7 mouse cellular contexts compared by ENCODE assay signal in the genomic region with DNA sequence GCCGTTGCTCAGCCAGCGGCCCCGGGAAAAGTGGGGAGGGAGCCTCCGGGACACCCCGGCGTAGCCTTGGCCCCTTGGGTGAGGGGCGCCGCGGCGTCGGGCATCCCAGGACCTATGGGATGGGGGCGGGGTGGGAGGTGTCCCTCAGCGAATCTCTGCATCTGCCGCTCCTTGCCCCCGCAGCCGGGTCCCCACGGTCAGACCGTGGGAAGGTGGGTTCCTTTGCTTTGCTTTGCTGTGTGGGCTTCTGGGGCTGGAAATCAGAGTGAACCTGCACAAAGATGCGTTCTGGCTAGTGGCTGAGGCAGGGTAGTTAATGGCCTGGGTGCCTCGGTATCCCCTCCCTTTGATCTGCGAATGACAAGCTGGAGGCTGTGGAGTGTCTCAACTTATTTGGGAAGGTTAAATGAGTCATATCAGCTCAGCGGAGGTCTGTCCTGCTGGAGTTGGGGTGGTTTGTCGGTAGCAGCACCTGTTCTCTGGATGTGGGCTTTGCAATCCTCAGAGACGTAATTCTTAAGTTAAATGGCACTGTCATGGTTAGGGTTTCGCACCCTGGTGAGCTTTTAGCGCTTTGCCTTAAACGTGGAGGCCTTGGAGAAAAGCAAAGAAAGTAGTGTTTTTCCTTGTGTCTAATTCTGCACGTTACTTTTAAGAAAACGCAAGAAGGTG. TPM values are rescaled to one million over a fixed set of nuclear protein-coding genes. Genes with fewer than 3 reads are reported as not detected.
DNase-seq lines count a peak whose midpoint lies in the region; ATAC-seq and TF ChIP-seq lines count a peak whose summit lies in the region.

No protein-coding gene starts in this region.

- peak overlapping the region; percentile 89 for H3K9ac ChIP-seq in lung, embryonic 15.5 days
- peak overlapping the region; percentile 76 for H3K9ac ChIP-seq in embryonic facial prominence, embryonic 15.5 days
- H3K9ac ChIP-seq in hindbrain, postnatal 0 days (replicated peaks; ENCODE audit: low read length) = peak overlapping the region; percentile 94
- peak overlapping the region; percentile 75 for H3K9ac ChIP-seq in liver, embryonic 16.5 days (ENCODE audit: low read depth, low read length)

- H3K4me1 ChIP-seq in lung, embryonic 15.5 days = 0 out of 2 replicates have a peak, but pooled peaks cover 3% of the 10 kb centered on the region
- peaks cover 10% of the 10 kb centered on the region for H3K4me1 ChIP-seq in embryonic facial prominence, embryonic 15.5 days
- H3K4me1 ChIP-seq in hindbrain, postnatal 0 days (ENCODE audit: insufficient read depth, low read length) = no peaks in the 10 kb centered on the region
- H3K4me1 ChIP-seq in liver, embryonic 16.5 days (ENCODE audit: control insufficient read depth, low read depth, low read length) = peaks cover 9% of the 10 kb centered on the region

- H3K4me3 ChIP-seq in lung, embryonic 15.5 days = peak overlapping the region; percentile 93
- H3K4me3 ChIP-seq in embryonic facial prominence, embryonic 15.5 days (replicated peaks) = peak overlapping the region; percentile 89
- peak overlapping the region; percentile 94 for H3K4me3 ChIP-seq in hindbrain, postnatal 0 days (ENCODE audit: low read length)
- peak overlapping the region; percentile 92 for H3K4me3 ChIP-seq in liver, embryonic 16.5 days (ENCODE audit: low read depth, low read length)

- H3K9me3 ChIP-seq in lung, embryonic 15.5 days = no peaks in the 10 kb centered on the region
- H3K9me3 ChIP-seq in embryonic facial prominence, embryonic 15.5 days (replicated peaks) = no peaks in the 10 kb centered on the region
- no peaks in the 10 kb centered on the region for H3K9me3 ChIP-seq in hindbrain, postnatal 0 days (ENCODE audit: low read length)
- no peaks in the 10 kb centered on the region for H3K9me3 ChIP-seq in liver, embryonic 16.5 days (replicated peaks; ENCODE audit: control insufficient read depth, low read length)

- no peaks in the 10 kb centered on the region for H3K27me3 ChIP-seq in lung, embryonic 15.5 days
- no peaks in the 10 kb centered on the region for H3K27me3 ChIP-seq in embryonic facial prominence, embryonic 15.5 days
- H3K27me3 ChIP-seq in hindbrain, postnatal 0 days (ENCODE audit: insufficient read depth, low read length) = no peaks in the 10 kb centered on the region
- H3K27me3 ChIP-seq in liver, embryonic 16.5 days (ENCODE audit: control insufficient read depth, insufficient read depth, low read depth, low read length) = no peaks in the 10 kb centered on the region
- H3K27me3 ChIP-seq in splenic B cell, adult 2 months (ENCODE audit: control insufficient read depth, insufficient read depth, low read length, poor library complexity, severe bottlenecking) = no peaks in the 10 kb centered on the region

- WGBS in lung, embryonic 15.5 days = 1% methylated on average over 29 of the region's 29 CpGs
- 1% methylated on average over 29 of the region's 29 CpGs for WGBS in embryonic facial prominence, embryonic 15.5 days
- WGBS in hindbrain, postnatal 0 days = 2% methylated on average over 24 of the region's 29 CpGs
- under 1% methylated on average over 29 of the region's 29 CpGs for WGBS in liver, embryonic 16.5 days (ENCODE audit: insufficient replicate concordance)

- TF ChIP-seq CTCF in hindbrain, postnatal 0 days (IDR thresholded peaks at IDR 0.05; ENCODE audit: low read depth) = no peak

- peak overlapping the region; percentile 95 for H3K27ac ChIP-seq in lung, embryonic 15.5 days
- peak overlapping the region; percentile 94 for H3K27ac ChIP-seq in embryonic facial prominence, embryonic 15.5 days (replicated peaks)
- peak overlapping the region; percentile 97 for H3K27ac ChIP-seq in hindbrain, postnatal 0 days
- H3K27ac ChIP-seq in liver, embryonic 16.5 days (ENCODE audit: low read length) = peak overlapping the region; percentile 72

- H3K4me2 ChIP-seq in lung, embryonic 15.5 days = peak overlapping the region; percentile 96
- peak overlapping the region; percentile 93 for H3K4me2 ChIP-seq in embryonic facial prominence, embryonic 15.5 days (replicated peaks)
- peak overlapping the region; percentile 86 for H3K4me2 ChIP-seq in hindbrain, postnatal 0 days (ENCODE audit: low read depth, low read length)
- H3K4me2 ChIP-seq in liver, embryonic 16.5 days (ENCODE audit: low read depth, low read length) = peak overlapping the region; percentile 98

- ATAC-seq in lung, embryonic 15.5 days (ENCODE audit: borderline replicate concordance, extremely low read depth, low FRiP score, low TSS enrichment) = no peak
- no peak for ATAC-seq in embryonic facial prominence, embryonic 15.5 days (ENCODE audit: insufficient number of reproducible peaks, low FRiP score, low TSS enrichment, low read depth)
- ATAC-seq in hindbrain, postnatal 0 days = no peak; the same call in 1 of the 2 replicates
- ATAC-seq in liver, embryonic 16.5 days (ENCODE audit: low read depth) = no peak

- no peak for DNase-seq in lung, postnatal 4 days
- DNase-seq in R1 (ENCODE audit: low read depth, low spot score) = peak; percentile 71
- peak; percentile 3 for DNase-seq in hindbrain, postnatal 0 days (ENCODE audit: low spot score)
- peak; percentile 29 for DNase-seq in splenic B cell, adult 2 months (ENCODE audit: low read depth, low spot score)

- H3K36me3 ChIP-seq in lung, embryonic 15.5 days = no peaks in the 10 kb centered on the region
- no peaks in the 10 kb centered on the region for H3K36me3 ChIP-seq in embryonic facial prominence, embryonic 15.5 days
- no peaks in the 10 kb centered on the region for H3K36me3 ChIP-seq in hindbrain, postnatal 0 days (ENCODE audit: insufficient read depth, low read length)
- no peaks in the 10 kb centered on the region for H3K36me3 ChIP-seq in liver, embryonic 16.5 days (ENCODE audit: control insufficient read depth, insufficient read depth)
- no peaks in the 10 kb centered on the region for H3K36me3 ChIP-seq in splenic B cell, adult 2 months (ENCODE audit: control insufficient read depth, insufficient read depth, low read length, poor library complexity, severe bottlenecking)

RNA-seq across cellular contexts. Expression of a gene that starts 1.6 kb away (rescaled TPM):
- 25.5 and 30.3 TPM in 2 replicates for polyA plus RNA-seq in lung, embryonic 15.5 days (2015; fragmentation: Nextera tagmentation; extraction: Ambion mirVana)
- 23.4 and 23.8 TPM in 2 replicates for polyA plus RNA-seq in embryonic facial prominence, embryonic 15.5 days (2015; fragmentation: Nextera tagmentation; extraction: Ambion mirVana)
- total RNA-seq in hindbrain, postnatal 0 days (2014; rRNA removed) = 58.5 and 70.7 TPM in 2 replicates
- 70.3 and 71.3 TPM in 2 replicates for polyA plus RNA-seq in hindbrain, postnatal 0 days (2015; fragmentation: Nextera tagmentation; extraction: Ambion mirVana)
- 7.1 and 7.2 TPM in 2 replicates for polyA plus RNA-seq in liver, embryonic 16.5 days (2015; fragmentation: Nextera tagmentation; extraction: Ambion mirVana)

Comparison
In these comparisons a context has a peak if more than half of its experiments do, and no peak if none do; other contexts are left out.
1. DNase-seq: peak in R1 (single experiment), hindbrain, postnatal 0 days (single experiment) and splenic B cell, adult 2 months (single experiment); none in lung, postnatal 4 days (0 of 2).
2. Peak in every context shown above with its lines, with median percentiles within 50 percentile points of each other: H3K27ac ChIP-seq, H3K4me2 ChIP-seq, H3K4me3 ChIP-seq and H3K9ac ChIP-seq.